Mouse (Mus musculus) ES-E14 (cell line): ENCODE results near the gene Gm14226.

Experiments
- CHD2 ChIP-seq: IDR thresholded peaks from 2 replicates; pipeline ENCODE4 v1.6.1; 2014; ENCODE audit warnings: mild to moderate bottlenecking, low read depth, low read length, inconsistent platforms
- HCFC1 ChIP-seq: IDR thresholded peaks from 2 replicates; pipeline ENCODE4 v1.6.1; 2012; ENCODE audit warnings: low read length, inconsistent platforms, borderline replicate concordance; ENCODE audit not compliant: insufficient read depth
- MAFK ChIP-seq: IDR thresholded peaks from 2 replicates; pipeline ENCODE4 v1.6.1; 2014; ENCODE audit warnings: mild to moderate bottlenecking, low read depth, low read length, inconsistent platforms; ENCODE audit not compliant: insufficient read depth
- ZNF384 ChIP-seq: IDR thresholded peaks from 2 replicates; pipeline ENCODE4 v1.6.1; 2012; ENCODE audit warnings: low read depth, low read length, inconsistent platforms

DNA sequence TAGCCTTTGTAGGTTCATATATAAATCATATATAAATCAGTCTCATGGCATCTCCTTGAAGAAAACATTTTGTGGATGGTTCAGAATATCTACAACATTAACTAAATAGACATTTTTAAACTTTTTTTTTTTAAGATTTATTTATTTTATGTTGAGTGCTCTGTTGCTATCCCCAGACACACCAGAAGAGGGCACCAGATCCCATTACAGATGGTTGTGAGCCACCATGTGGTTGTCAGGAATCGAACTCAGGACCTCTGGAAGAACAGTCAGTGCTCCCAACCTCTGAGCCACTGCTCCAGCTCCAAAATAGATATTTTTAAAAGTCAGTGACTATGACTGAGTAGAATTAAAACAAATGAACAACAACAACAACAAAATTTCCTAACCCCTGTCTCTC is 31.5 kb upstream of the Gm14226 start:
- TF ChIP-seq MAFK (no peak), ZNF384 (no peak), HCFC1 (no peak), CHD2 (no peak)
